Mouse (Mus musculus) cerebellum, adult 2 months (tissue): ENCODE measurements around the gene Vwa8.

Source experiments
- CTCF ChIP-seq: fragments of 200-500 bp; IDR thresholded peaks from 2 replicates; pipeline ENCODE4 v1.5.1; 2011; ENCODE audit warnings: low read depth, mild to moderate bottlenecking, control low read depth, low read length, moderate library complexity, borderline replicate concordance; ENCODE audit not compliant: insufficient read depth
- POLR2A ChIP-seq: fragments of 200-500 bp; IDR thresholded peaks from 2 replicates; pipeline ENCODE4 v1.6.1; 2011; ENCODE audit warnings: low read length, control low read depth, borderline replicate concordance; ENCODE audit not compliant: insufficient read depth

GRCm38 (mm10) chr14:78895496-78895895 is 46.6 kb downstream of the Vwa8 start:
- TF ChIP-seq CTCF (no peak), POLR2A (no peak)
